Mouse (Mus musculus): Measurements from ENCODE around the gene Zcwpw1. TPM values are rescaled to one million over a fixed set of nuclear protein-coding genes. Genes with fewer than 3 reads are reported as not detected.

Gene Zcwpw1
- total RNA-seq, 2 experiments from 2014 or later: 5.9 to 7.6 TPM

GRCm38 (mm10) chr5:137753111-137753832, 34.3 kb upstream of the Zcwpw1 start:
- no peak for DNase-seq (ENCODE audit: low spot score in 2 of 2)

GRCm38 (mm10) chr5:137755425-137755824, 32.2 kb upstream of the Zcwpw1 start:
- DNase-seq (ENCODE audit: low spot score in 2 of 2): no peak

GRCm38 (mm10) chr5:137756106-137756505, 31.5 kb upstream of the Zcwpw1 start:
- DNase-seq (ENCODE audit: low spot score in 2 of 2): no peak

- DNase-seq (ENCODE audit: low spot score in 2 of 2): peak; percentile 81 to 93
These were observed 30.5 kb upstream of the Zcwpw1 start for GRCm38 (mm10) chr5:137756882-137757661.

- peak; percentile 63 to 68 for DNase-seq (ENCODE audit: low spot score in 2 of 2)
These were observed 29.7 kb upstream of the Zcwpw1 start for GRCm38 (mm10) chr5:137757887-137758286.

GRCm38 (mm10) chr5:137758921-137759534, 28.6 kb upstream of the Zcwpw1 start:
- DNase-seq (ENCODE audit: low spot score in 2 of 2): no peak

- peak; percentile 83 for DNase-seq (ENCODE audit: low spot score in 2 of 2)
These were observed 27.6 kb upstream of the Zcwpw1 start for GRCm38 (mm10) chr5:137759971-137760412.

DNA sequence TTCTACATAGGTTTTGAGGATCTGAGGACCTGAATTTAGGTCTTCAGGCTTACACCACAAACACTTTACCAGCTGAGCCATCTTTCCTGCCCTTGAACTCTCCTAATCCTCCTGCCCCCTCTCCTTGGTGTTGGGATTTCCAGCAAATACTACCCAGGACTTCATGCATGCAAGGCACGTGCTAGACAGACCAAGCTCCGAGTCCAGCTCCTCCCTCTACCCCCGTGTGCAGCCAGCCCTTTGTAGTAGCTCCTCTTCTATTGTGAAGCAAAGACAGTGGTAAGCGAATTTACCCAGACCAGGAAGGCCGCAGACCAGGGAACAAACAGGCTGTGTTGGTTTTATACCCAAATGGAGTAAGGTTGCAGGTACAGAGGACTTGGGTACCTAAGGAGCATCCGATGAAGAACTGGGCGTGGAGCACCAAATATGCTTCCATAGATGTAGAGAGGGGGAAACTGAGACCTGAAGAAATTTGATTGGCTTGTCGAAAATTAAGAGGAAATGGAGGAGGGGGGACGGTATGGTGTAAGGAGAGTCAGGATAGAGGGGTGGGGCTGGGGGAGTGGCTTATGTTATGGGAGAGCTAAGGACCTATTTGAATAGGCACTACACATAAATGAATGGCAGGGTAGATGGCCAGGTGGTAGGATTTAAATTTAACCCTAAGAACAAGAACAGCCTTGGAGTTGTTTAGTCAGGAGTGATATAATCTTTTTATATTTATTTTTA, 22.8 kb upstream of the Zcwpw1 start:
- no peak for DNase-seq (ENCODE audit: low spot score in 2 of 2)

GRCm38 (mm10) chr5:137766270-137766669, 21.3 kb upstream of the Zcwpw1 start:
- no peak for DNase-seq (ENCODE audit: low spot score in 2 of 2)

GRCm38 (mm10) chr5:137768475-137768874, 19.1 kb upstream of the Zcwpw1 start:
- DNase-seq (ENCODE audit: low spot score in 2 of 2): no peak

DNA sequence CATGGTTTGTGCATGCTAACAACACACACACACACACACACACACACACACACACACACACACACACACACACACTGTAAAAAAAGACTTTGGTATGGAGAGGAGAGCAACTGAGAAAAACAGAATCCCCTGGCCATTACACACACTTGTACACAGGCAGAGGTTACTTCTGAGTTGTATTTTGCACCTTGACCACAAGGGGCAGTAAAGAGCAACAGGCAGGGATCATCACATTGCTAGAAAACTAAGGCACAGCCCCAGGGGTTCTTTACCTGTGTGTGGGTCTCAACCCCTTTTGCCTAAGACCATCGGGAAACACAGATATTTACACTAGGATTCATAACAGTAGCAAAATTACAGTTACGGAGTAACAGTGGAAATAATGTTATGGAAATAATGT, 16.9 kb upstream of the Zcwpw1 start:
- DNase-seq (ENCODE audit: low spot score in 2 of 2): no peak

GRCm38 (mm10) chr5:137772755-137773154, 14.8 kb upstream of the Zcwpw1 start:
- DNase-seq (ENCODE audit: low spot score in 2 of 2): no peak

DNA sequence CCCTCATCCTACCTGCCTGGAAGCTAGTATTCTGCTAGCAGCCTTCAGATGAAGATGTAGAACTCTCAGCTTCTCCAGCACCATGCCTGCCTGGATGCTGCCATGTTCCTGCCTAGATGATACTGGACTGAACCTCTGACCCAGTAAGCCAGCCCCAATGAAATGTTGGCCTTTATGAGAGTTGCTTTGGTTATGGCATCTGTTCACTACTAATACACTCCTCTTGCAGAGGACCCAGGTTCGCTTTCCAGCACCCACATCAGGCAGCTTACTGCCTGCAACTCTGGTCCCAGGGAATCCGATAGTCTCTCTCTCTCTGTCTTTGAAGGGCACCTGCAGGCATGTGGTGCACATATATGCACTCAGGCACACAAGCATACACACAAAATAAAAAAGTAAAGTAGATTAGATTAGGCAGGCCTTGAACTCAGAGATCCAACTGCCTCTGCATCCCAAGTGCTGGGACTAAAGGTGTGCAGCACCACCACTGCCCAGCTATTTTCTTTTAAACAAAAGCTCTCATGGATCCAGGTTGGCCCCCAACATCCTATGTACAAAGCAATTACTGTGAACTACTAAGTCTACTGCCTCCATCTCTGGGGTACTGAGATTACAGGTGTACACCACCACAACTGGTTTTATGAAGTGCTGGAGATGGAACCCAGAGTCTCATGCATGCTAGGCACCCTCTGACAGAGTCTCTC, 11.9 kb upstream of the Zcwpw1 start:
- DNase-seq (ENCODE audit: low spot score in 2 of 2): no peak

GRCm38 (mm10) chr5:137776408-137776918, 11.1 kb upstream of the Zcwpw1 start:
- no peak for DNase-seq (ENCODE audit: low spot score in 2 of 2)

DNA sequence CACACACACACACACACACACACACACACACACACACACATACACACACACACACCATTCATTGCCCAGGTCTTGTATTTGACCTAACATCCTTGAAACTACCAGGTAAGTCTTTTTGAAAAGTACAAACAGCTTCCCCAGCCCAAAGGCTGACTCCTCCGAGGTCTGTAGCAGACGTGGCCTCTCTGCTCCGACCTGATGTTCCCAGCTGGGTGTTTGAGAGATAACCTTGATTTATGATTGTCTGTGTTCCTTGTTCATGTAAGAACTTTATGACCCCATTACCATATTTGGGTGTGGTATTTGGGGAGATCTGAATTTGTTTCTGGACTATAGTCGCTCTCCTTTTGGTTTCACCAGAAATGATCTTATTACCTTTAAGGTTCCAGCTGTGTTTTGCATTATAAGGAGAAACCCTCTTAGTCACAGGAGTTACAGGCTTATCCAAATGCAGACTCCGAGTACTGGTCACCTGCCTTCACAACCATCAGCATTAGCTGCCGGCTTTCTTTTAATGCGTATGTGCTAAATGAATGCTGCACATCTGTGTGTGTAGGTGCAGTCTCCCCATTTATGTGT, 10.2 kb upstream of the Zcwpw1 start:
- DNase-seq (ENCODE audit: low spot score in 2 of 2): no peak

DNA sequence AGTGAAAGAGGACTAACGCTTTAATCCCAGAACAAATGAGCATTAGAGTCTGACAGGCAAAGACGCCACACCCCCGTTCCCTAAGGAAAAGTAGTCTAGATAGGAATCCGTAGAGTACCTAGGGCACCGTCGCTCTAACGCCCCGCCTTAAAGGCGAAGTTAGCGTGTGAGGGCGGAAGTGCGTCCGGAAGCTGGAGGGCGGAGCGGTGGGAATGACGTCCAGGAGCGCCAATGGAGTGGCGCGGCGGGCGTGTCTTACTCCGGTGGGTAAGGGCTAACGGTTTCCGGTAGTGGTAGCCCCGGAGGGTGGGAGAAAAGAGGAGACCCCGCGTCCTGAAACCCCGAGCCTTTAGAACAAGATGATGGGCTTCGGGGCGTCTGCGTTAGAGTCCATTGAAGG, 9.0 kb upstream of the Zcwpw1 start, which contains the start of gene Ppp1r35:
Gene Ppp1r35, plus strand, starts transcription at position 215 of the 400 bp plus-strand sequence.
- DNase-seq (ENCODE audit: low spot score in 2 of 2): peak; percentile 96 to 98

GRCm38 (mm10) chr5:137779053-137779933, 8.3 kb upstream of the Zcwpw1 start:
- DNase-seq (ENCODE audit: low spot score in 2 of 2): peak in 1 of 2 experiments; percentile 34

- DNase-seq (ENCODE audit: low spot score in 2 of 2): no peak
These were observed 5.9 kb upstream of the Zcwpw1 start for GRCm38 (mm10) chr5:137781661-137782060.
